Mouse (Mus musculus) midbrain, postnatal 0 days (tissue): Measurements from ENCODE around the gene Rora. TPM values are rescaled to one million over a fixed set of nuclear protein-coding genes. Genes with fewer than 3 reads are reported as not detected.

Source experiments
- ATAC-seq: fragments of 200-750 bp; cut with Nextera tagmentation; 2 replicates; pipeline ENCODE4 v1.8.0; 2017; ENCODE audit warnings: moderate number of reproducible peaks, mild to moderate bottlenecking, moderate TSS enrichment, moderate library complexity; ENCODE audit not compliant: low FRiP score
- DNase-seq: peaks from one replicate; pipeline ENCODE4 v3.0.0-alpha.2; 2015; ENCODE audit warnings: low spot score
- H3K27ac ChIP-seq: fragments of 300-500 bp; sonication (generic); 2 replicates; pipeline ENCODE4 v1.5.1; 2014; ENCODE audit warnings: low read depth, mild to moderate bottlenecking, low read length, mixed read lengths
- H3K27me3 ChIP-seq: fragments of 300-500 bp; sonication (generic); 2 replicates; pipeline ENCODE4 v1.6.1; 2014; ENCODE audit warnings: low read length, control low read depth, mixed read lengths; ENCODE audit not compliant: insufficient read depth
- H3K36me3 ChIP-seq: fragments of 300-500 bp; sonication (generic); 2 replicates; pipeline ENCODE4 v1.6.1; 2014; ENCODE audit warnings: low read length, control low read depth, mixed read lengths; ENCODE audit not compliant: insufficient read depth
- H3K4me1 ChIP-seq: fragments of 300-500 bp; sonication (generic); 2 replicates; pipeline ENCODE4 v1.6.1; 2014; ENCODE audit warnings: mild to moderate bottlenecking, control low read depth, antibody characterized with exemption, low read length, mixed read lengths; ENCODE audit not compliant: insufficient read depth
- H3K4me2 ChIP-seq: fragments of 300-500 bp; sonication (generic); 2 replicates; pipeline ENCODE4 v1.6.1; 2014; ENCODE audit warnings: low read depth, mild to moderate bottlenecking, low read length, mixed read lengths; ENCODE audit not compliant: poor library complexity, severe bottlenecking
- H3K4me3 ChIP-seq: fragments of 300-500 bp; sonication (generic); 2 replicates; pipeline ENCODE4 v1.5.1; 2014; ENCODE audit warnings: low read depth, mild to moderate bottlenecking, low read length, moderate library complexity
- H3K9ac ChIP-seq: fragments of 300-500 bp; sonication (generic); replicated peaks from 2 replicates; pipeline ENCODE4 v1.6.1; 2014; ENCODE audit warnings: mild to moderate bottlenecking, low read length, moderate library complexity, mixed read lengths; ENCODE audit not compliant: poor library complexity, severe bottlenecking
- H3K9me3 ChIP-seq: fragments of 300-500 bp; sonication (generic); 2 replicates; pipeline ENCODE4 v1.6.1; 2016; ENCODE audit warnings: low read length, control low read depth
- CTCF ChIP-seq: IDR thresholded peaks from 2 replicates; pipeline ENCODE4 v1.5.1; 2016; ENCODE audit warnings: antibody characterized with exemption, mild to moderate bottlenecking
- WGBS: fragments of 180-500 bp; shearing (Covaris S2); extraction: QIAGEN DNeasy Blood & Tissue Kit; methylation state at CpG from one replicate; pipeline ENCODE4 v1.1.7; 2014; 5-methylcytosine and 5-hydroxymethylcytosine counted together
- polyA plus RNA-seq: library from polyadenylated mRNA; unstranded; fragments of >200 nt; fragmentation: Nextera tagmentation; extraction: Ambion mirVana; gene quantifications from 2 replicates; pipeline ENCODE4 v1.2.1, GENCODE M21; 2015
- total RNA-seq: library from RNA; depleted of rRNA; stranded (reverse); fragments of >200 nt; gene quantifications from 2 replicates; pipeline ENCODE4 v1.2.3, GENCODE M21; 2014

Rora gene
- total and polyA plus RNA-seq, 2 experiments from 2014 or later: 28.2 to 49.6 TPM

DNA sequence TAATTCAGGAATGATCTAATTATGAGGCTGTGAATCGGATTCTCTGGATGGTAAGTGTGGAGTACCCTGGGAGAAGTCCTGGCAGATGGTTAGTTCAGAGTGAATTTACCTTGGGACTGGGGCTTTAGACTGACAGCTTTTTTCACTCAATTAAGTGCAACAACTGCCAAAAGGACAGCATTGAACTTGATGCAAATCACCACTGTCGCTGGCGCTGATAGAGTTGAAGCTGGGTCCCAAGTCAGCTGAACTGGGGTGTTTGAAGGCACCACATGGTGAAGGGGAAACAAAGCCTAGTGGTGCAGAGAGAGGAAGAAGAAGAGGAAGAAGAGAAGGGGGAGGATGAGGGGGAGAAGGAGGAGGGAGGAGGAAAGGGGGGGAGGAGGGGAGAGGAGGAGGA is 30.4 kb downstream of the Rora start:
- Histone ChIP-seq H3K4me1 (peaks cover 14% of the 10 kb centered on the region), H3K36me3 (no peaks in the 10 kb centered on the region), H3K27ac (no peak overlapping the region), H3K27me3 (no peaks in the 10 kb centered on the region), H3K9me3 (no peaks in the 10 kb centered on the region), H3K4me3 (no peak overlapping the region), H3K9ac (no peak overlapping the region), H3K4me2 (no peak overlapping the region)
- TF ChIP-seq CTCF: no peak
- no peak for ATAC-seq
- DNase-seq: peak; percentile 50
- WGBS: 19% methylated on average over 3 of the region's 3 CpGs

DNA sequence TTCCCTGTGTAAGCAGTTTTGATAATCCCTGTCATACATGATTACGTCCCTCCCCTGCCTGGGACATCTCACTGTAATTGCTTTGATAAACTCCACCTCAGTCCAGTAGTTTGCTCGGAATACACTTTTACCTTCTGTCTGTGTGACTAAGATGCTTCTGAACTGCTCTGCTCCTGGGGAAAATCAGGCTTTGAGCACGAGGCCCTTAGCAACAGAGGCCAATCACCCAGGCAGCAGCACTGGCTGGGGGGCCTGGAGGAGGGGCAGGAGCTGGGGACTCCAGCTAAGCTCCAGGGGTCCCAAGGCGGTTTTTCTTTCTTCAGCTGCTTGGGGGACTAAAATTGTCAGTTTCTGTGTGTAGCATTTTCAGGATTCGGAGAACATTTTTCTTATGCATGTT is 32.0 kb downstream of the Rora start:
- no peak overlapping the region for H3K9ac ChIP-seq
- H3K4me1 ChIP-seq: peaks cover 12% of the 10 kb centered on the region
- 19% methylated on average over 5 of the region's 5 CpGs for WGBS
- ATAC-seq (no peak), DNase-seq (no peak)
- no peaks in the 10 kb centered on the region for H3K9me3 ChIP-seq
- no peak overlapping the region for H3K4me3 ChIP-seq
- H3K27me3 ChIP-seq: no peaks in the 10 kb centered on the region
- no peak for TF ChIP-seq CTCF
- H3K27ac ChIP-seq: 0 out of 2 replicates have a peak overlapping the region, but pooled peaks have one; percentile 32
- no peak overlapping the region for H3K4me2 ChIP-seq
- H3K36me3 ChIP-seq: no peaks in the 10 kb centered on the region

DNA sequence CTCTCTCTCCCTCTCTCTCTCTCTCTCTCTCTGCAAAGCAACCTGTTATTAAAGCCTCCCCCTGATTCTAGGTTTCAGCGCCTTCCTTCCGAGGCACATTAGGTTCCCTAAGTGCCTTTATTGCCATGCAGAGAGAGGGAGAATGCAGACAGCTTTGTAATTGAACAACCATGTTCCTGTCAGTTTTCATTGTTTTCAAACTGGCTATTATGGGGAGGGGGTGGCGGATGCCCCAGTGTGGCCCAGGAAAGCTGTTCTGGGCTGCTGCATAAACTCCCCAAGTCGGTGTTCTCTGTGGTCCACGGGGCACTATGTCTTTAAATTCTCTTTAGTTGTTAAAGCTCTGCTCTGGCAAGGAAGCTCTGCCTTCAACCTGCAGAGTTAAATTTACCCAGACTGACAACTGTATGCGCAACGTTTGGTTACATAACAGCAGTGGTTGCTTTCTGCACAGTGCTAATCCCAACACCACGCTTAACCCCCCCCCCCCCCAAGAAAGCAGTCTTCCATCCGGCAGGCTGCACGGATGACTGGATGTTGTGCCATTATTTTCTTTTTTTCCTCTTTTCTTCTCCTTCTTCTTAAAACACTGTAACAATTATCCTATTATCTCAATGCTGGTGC is 33.8 kb downstream of the Rora start:
- Histone ChIP-seq H3K9ac (no peak overlapping the region), H3K4me1 (peaks cover 12% of the 10 kb centered on the region), H3K4me3 (no peak overlapping the region), H3K27ac (no peak overlapping the region), H3K36me3 (no peaks in the 10 kb centered on the region), H3K9me3 (no peaks in the 10 kb centered on the region), H3K4me2 (no peak overlapping the region), H3K27me3 (no peaks in the 10 kb centered on the region)
- DNase-seq (no peak), ATAC-seq (no peak)
- no peak for TF ChIP-seq CTCF
- 20% methylated on average over 10 of the region's 10 CpGs for WGBS

DNA sequence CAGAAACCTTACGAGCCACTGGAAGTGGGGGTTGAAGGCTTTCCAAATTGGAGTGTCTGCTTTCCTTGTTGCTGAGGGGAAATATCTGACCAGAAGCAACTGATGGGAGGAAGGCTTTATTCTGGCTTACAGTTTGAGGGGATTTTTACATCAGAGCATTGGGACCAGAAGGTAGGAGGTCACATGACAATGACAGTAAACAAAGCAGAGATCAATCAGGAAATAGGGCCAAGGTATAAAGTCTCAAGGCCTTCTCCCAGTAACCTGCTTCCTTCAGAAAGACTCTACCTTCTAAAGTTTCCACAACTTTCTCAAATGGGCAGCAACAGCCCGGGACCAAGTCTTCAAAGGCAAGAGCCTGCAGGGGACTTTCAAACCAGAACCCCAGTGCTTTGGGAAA is 34.6 kb downstream of the Rora start:
- Histone ChIP-seq H3K36me3 (no peaks in the 10 kb centered on the region), H3K9me3 (no peaks in the 10 kb centered on the region), H3K4me2 (no peak overlapping the region), H3K9ac (no peak overlapping the region), H3K4me1 (peaks cover 12% of the 10 kb centered on the region), H3K27ac (no peak overlapping the region), H3K4me3 (no peak overlapping the region), H3K27me3 (no peaks in the 10 kb centered on the region)
- 81% methylated on average over 2 of the region's 2 CpGs for WGBS
- DNase-seq (no peak), ATAC-seq (no peak)
- TF ChIP-seq CTCF: no peak

DNA sequence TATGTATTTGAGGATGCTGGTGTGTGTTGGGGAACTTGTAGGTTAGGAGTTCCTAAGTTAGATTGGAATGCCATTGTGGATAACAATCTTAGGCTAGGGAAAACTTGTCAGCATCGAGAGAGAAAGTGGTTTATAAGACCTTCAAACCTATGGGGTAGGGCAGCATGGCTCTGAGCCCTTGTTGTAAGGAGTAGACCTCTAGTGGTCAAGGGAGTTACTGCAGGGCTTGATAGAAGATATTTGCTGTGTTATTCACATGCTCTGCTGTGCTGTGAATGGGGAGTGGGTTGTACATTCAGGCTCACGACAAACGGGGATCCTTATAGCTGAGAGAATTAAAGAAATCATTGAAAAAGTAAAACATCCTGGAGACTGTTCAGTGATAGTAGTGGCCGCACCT is 35.8 kb downstream of the Rora start:
- H3K4me3 ChIP-seq: no peak overlapping the region
- no peaks in the 10 kb centered on the region for H3K27me3 ChIP-seq
- 29% methylated on average over 4 of the region's 4 CpGs for WGBS
- ATAC-seq (no peak), DNase-seq (peak; percentile 81)
- no peaks in the 10 kb centered on the region for H3K9me3 ChIP-seq
- peaks cover 12% of the 10 kb centered on the region for H3K4me1 ChIP-seq
- no peak overlapping the region for H3K9ac ChIP-seq
- no peak overlapping the region for H3K27ac ChIP-seq
- H3K36me3 ChIP-seq: no peaks in the 10 kb centered on the region
- no peak overlapping the region for H3K4me2 ChIP-seq
- TF ChIP-seq CTCF: peak; percentile 87

DNA sequence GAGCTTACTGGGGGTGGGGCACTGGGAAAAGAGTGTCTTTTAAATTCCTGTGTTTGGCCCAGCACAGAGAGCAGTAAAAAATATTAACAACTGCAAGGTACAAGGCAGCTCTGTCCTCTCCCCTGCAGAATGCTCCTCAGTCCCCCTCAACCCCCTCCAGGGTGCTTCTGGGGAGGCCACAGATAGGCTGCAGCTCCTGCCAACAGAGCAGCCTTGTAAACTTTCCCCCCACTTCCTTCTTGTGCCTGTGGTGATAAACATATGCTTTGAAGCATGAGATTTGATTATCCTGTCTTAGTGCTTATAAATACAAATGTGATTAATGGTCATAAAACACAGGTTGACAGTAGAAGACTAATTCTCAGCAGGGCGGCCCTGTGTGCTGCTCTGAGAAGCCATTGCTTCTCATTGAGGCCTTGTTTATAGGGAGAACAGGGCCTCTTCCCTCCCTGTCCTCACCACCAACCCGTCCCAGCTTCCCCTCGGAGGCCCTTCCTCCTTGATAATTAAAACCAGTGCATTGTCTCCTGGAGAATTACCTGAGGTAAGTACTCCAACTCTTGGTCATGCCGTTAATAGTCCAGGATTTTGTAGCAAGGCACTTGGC is 41.4 kb downstream of the Rora start:
- no peak overlapping the region for H3K9ac ChIP-seq
- no peak for TF ChIP-seq CTCF
- H3K4me2 ChIP-seq: no peak overlapping the region
- no peak overlapping the region for H3K4me3 ChIP-seq
- ATAC-seq (no peak), DNase-seq (peak; percentile 43)
- WGBS: 36% methylated on average over 4 of the region's 4 CpGs
- no peaks in the 10 kb centered on the region for H3K4me1 ChIP-seq
- no peaks in the 10 kb centered on the region for H3K36me3 ChIP-seq
- no peak overlapping the region for H3K27ac ChIP-seq
- H3K9me3 ChIP-seq: no peaks in the 10 kb centered on the region
- H3K27me3 ChIP-seq: no peaks in the 10 kb centered on the region
